Mouse (Mus musculus) MEL (cell line): ENCODE measurements at regions not wholly inside any gene's neighbourhood (a gene's known extent, or its start where the extent isn't known, plus 50 kb on each side); places are given as distances from the start of the nearest gene placed in this dataset.
"Not testable (repeated sequence)": the region's sequence is repeated elsewhere in the genome, so short reads cannot be mapped to it uniquely, and the experiment has no call there.

Source experiments
- CHD2 ChIP-seq: IDR thresholded peaks from 2 replicates; pipeline ENCODE4 v1.6.1; 2011; ENCODE audit warnings: low read length, improper control_type of control experiment
- CTCF ChIP-seq, 3 experiments: IDR thresholded peaks in 2 of 3; conservative IDR thresholded peaks in 1 of 3; 2 replicates each; pipeline ENCODE4 v1.5.1; 2011 to 2012; ENCODE audit warnings: low read length in 3 of 3, low read depth in 2 of 3, mild to moderate bottlenecking in 2 of 3, improper control_type of control experiment in 1 of 3, inconsistent platforms in 1 of 3, mixed read lengths in 1 of 3, moderate library complexity in 1 of 3; ENCODE audit not compliant: control insufficient read depth in 1 of 3, insufficient read depth in 1 of 3, poor library complexity in 1 of 3, severe bottlenecking in 1 of 3
- GATA1 ChIP-seq: IDR thresholded peaks from 2 replicates; pipeline ENCODE4 v1.6.1; 2011; ENCODE audit warnings: low read depth, low read length, improper control_type of control experiment
- JUND ChIP-seq: IDR thresholded peaks from 2 replicates; pipeline ENCODE4 v1.6.1; 2011; ENCODE audit warnings: low read depth, mild to moderate bottlenecking, improper control_type of control experiment, low read length
- MAX ChIP-seq: IDR thresholded peaks from 2 replicates; pipeline ENCODE4 v1.6.1; 2011; ENCODE audit warnings: low read length, improper control_type of control experiment
- POLR2A ChIP-seq, 2 experiments: IDR thresholded peaks; 2 replicates each; pipeline ENCODE4 v1.6.1; 2011 to 2012; ENCODE audit warnings: low read length in 2 of 2, mild to moderate bottlenecking in 2 of 2, control low read depth in 1 of 2, improper control_type of control experiment in 1 of 2, low read depth in 1 of 2, moderate library complexity in 1 of 2; ENCODE audit not compliant: control insufficient read depth in 1 of 2, insufficient read depth in 1 of 2, poor library complexity in 1 of 2
- RAD21 ChIP-seq: IDR thresholded peaks from 2 replicates; pipeline ENCODE4 v1.6.1; 2011; ENCODE audit warnings: mild to moderate bottlenecking, low read depth, low read length, improper control_type of control experiment
- RCOR1 ChIP-seq: IDR thresholded peaks from 2 replicates; pipeline ENCODE4 v1.6.1; 2012; ENCODE audit warnings: low read depth, mild to moderate bottlenecking, inconsistent platforms, low read length, improper control_type of control experiment
- SMC3 ChIP-seq: IDR thresholded peaks from 2 replicates; pipeline ENCODE4 v1.6.1; 2011; ENCODE audit warnings: low read depth, low read length, improper control_type of control experiment
- TBP ChIP-seq: IDR thresholded peaks from 2 replicates; pipeline ENCODE4 v1.8.0; 2011; ENCODE audit warnings: low read depth, low read length, improper control_type of control experiment
- TCF12 ChIP-seq: IDR thresholded peaks from 2 replicates; pipeline ENCODE4 v1.6.1; 2014; ENCODE audit warnings: low read depth, mild to moderate bottlenecking, inconsistent platforms, low read length, improper control_type of control experiment, moderate library complexity
- USF1 ChIP-seq: IDR thresholded peaks from 2 replicates; pipeline ENCODE4 v1.6.1; 2014; ENCODE audit warnings: low read depth, mild to moderate bottlenecking, inconsistent platforms, low read length, improper control_type of control experiment, moderate library complexity
- ZKSCAN1 ChIP-seq: IDR thresholded peaks from 2 replicates; pipeline ENCODE4 v1.6.1; 2012; ENCODE audit warnings: low read depth, mild to moderate bottlenecking, inconsistent platforms, low read length, improper control_type of control experiment, moderate library complexity

- not testable (repeated sequence) for TF ChIP-seq GATA1; RCOR1; TCF12; CHD2; RAD21; POLR2A (IDR thresholded peaks at IDR 0.05; ENCODE audit: control insufficient read depth in 1 of 2, insufficient read depth in 1 of 2, low read depth in 1 of 2, low read length in 2 of 2, poor library complexity in 1 of 2); USF1; SMC3; CTCF (IDR thresholded peaks at IDR 0.05 in 2 of 3, conservative IDR thresholded peaks at IDR 0.05 in 1 of 3; ENCODE audit: control insufficient read depth in 1 of 3, insufficient read depth in 1 of 3, low read depth in 2 of 3, low read length in 3 of 3, poor library complexity in 1 of 3, severe bottlenecking in 1 of 3); JUND; MAX; TBP; ZKSCAN1
Observed at GRCm38 (mm10) chr14:53121704-53122103, 626.2 kb upstream of the Olfr1507 start.
